Mouse (Mus musculus): ENCODE measurements around the gene Olfr1475. TPM values are rescaled to one million over a fixed set of nuclear protein-coding genes. Genes with fewer than 3 reads are reported as not detected.

Olfr1475 gene
- not detected for polyA plus RNA-seq (2017; shearing (Covaris generic))

GRCm38 (mm10) chr19:13480096-13480495, at the start of gene Olfr1475:
Olfr1475 (minus strand) TSS chr19:13480196.

DNA sequence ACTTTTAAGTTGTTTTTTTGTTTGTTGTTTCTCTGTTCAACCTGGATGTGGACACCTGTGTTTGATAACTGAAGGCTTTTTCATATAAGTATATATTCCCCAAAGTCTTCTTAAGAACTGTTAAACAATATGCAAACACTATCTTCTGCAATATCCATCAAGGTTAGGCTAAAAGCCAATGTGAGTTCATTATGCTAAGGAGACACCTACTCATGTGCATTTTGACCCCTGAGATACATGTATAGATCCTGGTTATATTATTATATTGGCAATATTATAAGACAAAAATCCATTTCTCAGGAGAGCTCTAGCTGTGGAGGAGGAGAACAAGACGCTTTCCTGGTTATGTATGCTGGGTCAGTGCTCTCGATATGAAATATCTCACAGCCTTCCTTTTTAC, 47.6 kb upstream of the Olfr1475 start, which contains the start of gene Olfr1480:
Gene Olfr1480 (plus strand): TSS at position 301 of the 400 bp plus-strand sequence.

GRCm38 (mm10) chr19:13500246-13500645, 20.2 kb upstream of the Olfr1475 start, which contains the start of gene Olfr1477:
Olfr1477 (plus strand) TSS chr19:13500546.

GRCm38 (mm10) chr19:13469265-13469664, 10.7 kb downstream of the Olfr1475 start, which contains the start of gene Olfr1474:
Olfr1474 (plus strand) TSS chr19:13469565.

DNA sequence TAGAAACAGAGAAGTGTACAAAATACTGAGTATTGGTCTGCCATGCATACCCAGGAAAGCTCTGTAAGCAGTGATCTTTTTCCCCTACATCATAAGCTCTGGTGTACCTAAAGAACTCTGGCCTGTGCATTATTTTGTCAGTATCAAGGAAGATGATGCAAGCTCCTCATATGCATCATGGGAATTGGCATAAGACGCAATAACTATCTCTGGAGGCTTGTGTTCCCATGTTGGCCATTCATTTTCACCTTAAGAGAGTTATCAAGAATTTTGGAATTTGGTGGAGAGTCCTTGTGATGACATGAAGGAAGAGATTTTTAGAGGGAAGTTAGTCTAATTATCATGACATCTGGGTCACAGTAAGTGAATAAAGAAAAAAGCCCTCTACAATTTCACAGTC, 24.0 kb downstream of the Olfr1475 start, which contains the start of gene Olfr1472:
Gene Olfr1472 (minus strand): TSS at position 101 of the 400 bp plus-strand sequence.

DNA sequence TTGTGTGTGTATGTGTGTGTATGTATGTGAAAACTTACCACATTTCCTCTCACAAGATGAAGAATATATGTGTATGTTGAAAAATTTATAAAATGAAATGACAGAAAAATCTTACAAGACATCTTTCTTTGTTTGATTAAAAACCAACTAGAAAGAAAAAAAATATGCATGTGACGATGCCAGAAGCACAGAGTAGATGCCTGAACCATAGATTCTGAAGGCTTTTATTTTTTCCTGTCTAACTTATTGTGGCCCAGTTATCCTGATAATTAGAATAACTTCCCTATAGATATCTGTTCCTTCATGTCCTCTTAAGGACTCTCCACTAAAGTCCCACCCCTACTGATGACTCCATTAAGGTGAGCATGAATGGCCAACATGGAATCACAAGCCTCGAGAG, 36.9 kb downstream of the Olfr1475 start, which contains the start of gene Olfr1471:
Gene Olfr1471 (plus strand): TSS at position 301 of the 400 bp plus-strand sequence.

Other genes with a start within 250 kb of the Olfr1475 start
- not detected for gene Olfr1463, start 248.9 kb downstream of the Olfr1475 start, polyA plus RNA-seq (2017; shearing (Covaris generic))
- not detected for gene Olfr1465, start 164.7 kb downstream of the Olfr1475 start, polyA plus RNA-seq (2017; shearing (Covaris generic))
- gene Olfr1466, start 141.3 kb downstream of the Olfr1475 start, polyA plus RNA-seq (2017; shearing (Covaris generic)) = not detected
- gene Olfr1467, start 118.0 kb downstream of the Olfr1475 start, polyA plus RNA-seq (2017; shearing (Covaris generic)) = not detected
- gene Olfr1469, start 72.3 kb downstream of the Olfr1475 start, polyA plus RNA-seq (2017; shearing (Covaris generic)) = not detected
- not detected for gene Olfr1471, start 36.8 kb downstream of the Olfr1475 start, polyA plus RNA-seq (2017; shearing (Covaris generic))
- gene Olfr1472, start 24.1 kb downstream of the Olfr1475 start, polyA plus RNA-seq (2017; shearing (Covaris generic)) = not detected
- not detected for gene Olfr1474, start 10.6 kb downstream of the Olfr1475 start, polyA plus RNA-seq (2017; shearing (Covaris generic))
- gene Olfr1477, start 20.4 kb upstream of the Olfr1475 start, polyA plus RNA-seq (2017; shearing (Covaris generic)) = not detected
- gene Olfr1480, start 47.7 kb upstream of the Olfr1475 start, polyA plus RNA-seq (2017; shearing (Covaris generic)) = not detected
- gene Olfr1484, start 103.3 kb upstream of the Olfr1475 start, polyA plus RNA-seq (2017; shearing (Covaris generic)) = not detected
- gene Olfr1487, start 137.2 kb upstream of the Olfr1475 start, polyA plus RNA-seq (2017; shearing (Covaris generic)) = not detected
- gene Olfr1489, start 151.4 kb upstream of the Olfr1475 start, polyA plus RNA-seq (2017; shearing (Covaris generic)) = not detected
- not detected for gene Olfr1490, start 170.9 kb upstream of the Olfr1475 start, polyA plus RNA-seq (2017; shearing (Covaris generic))
- gene Olfr1491, start 217.1 kb upstream of the Olfr1475 start, polyA plus RNA-seq (2017; shearing (Covaris generic)) = not detected
- not detected for gene Olfr1493-ps1, start 243.1 kb upstream of the Olfr1475 start, polyA plus RNA-seq (2017; shearing (Covaris generic))

Measured in activated CD4-positive, CD25-positive, alpha-beta regulatory T cell, adult 9 weeks (primary cell).